Mouse (Mus musculus) cerebellum, adult 2 months (tissue): ENCODE results near the gene Rras2.

Experiments used
- CTCF ChIP-seq: fragments of 200-500 bp; IDR thresholded peaks from 2 replicates; pipeline ENCODE4 v1.5.1; 2011; ENCODE audit warnings: low read depth, mild to moderate bottlenecking, control low read depth, low read length, moderate library complexity, borderline replicate concordance; ENCODE audit not compliant: insufficient read depth
- POLR2A ChIP-seq: fragments of 200-500 bp; IDR thresholded peaks from 2 replicates; pipeline ENCODE4 v1.6.1; 2011; ENCODE audit warnings: low read length, control low read depth, borderline replicate concordance; ENCODE audit not compliant: insufficient read depth

GRCm38 (mm10) chr7:114018861-114019260 lies 98.7 kb downstream of the Rras2 start:
- TF ChIP-seq CTCF: no peak
- no peak for TF ChIP-seq POLR2A
